Mouse (Mus musculus): ENCODE data around the gene Myo1d.

The Myo1d gene

GRCm38 (mm10) chr11:80723406-80724047 is 56.3 kb downstream of the Myo1d start:
- no peak for DNase-seq (ENCODE audit: low read depth, low spot score)

GRCm38 (mm10) chr11:80719014-80719413 is 60.8 kb downstream of the Myo1d start:
- no peak for DNase-seq (ENCODE audit: low read depth, low spot score)

GRCm38 (mm10) chr11:80718036-80718435 is 61.8 kb downstream of the Myo1d start:
- no peak for DNase-seq (ENCODE audit: low read depth, low spot score)

- DNase-seq (ENCODE audit: low read depth, low spot score): no peak
Measured at GRCm38 (mm10) chr11:80715115-80715514, 64.7 kb downstream of the Myo1d start.

GRCm38 (mm10) chr11:80713705-80714104 is 66.1 kb downstream of the Myo1d start:
- DNase-seq (ENCODE audit: low read depth, low spot score): no peak

- DNase-seq (ENCODE audit: low read depth, low spot score): no peak
Measured at GRCm38 (mm10) chr11:80712201-80712600, 67.6 kb downstream of the Myo1d start.

- no peak for DNase-seq (ENCODE audit: low read depth, low spot score)
Measured at GRCm38 (mm10) chr11:80711336-80711735, 68.5 kb downstream of the Myo1d start.

- no peak for DNase-seq (ENCODE audit: low read depth, low spot score)
Measured at GRCm38 (mm10) chr11:80700611-80701010, 79.2 kb downstream of the Myo1d start.

GRCm38 (mm10) chr11:80698721-80699120 is 81.1 kb downstream of the Myo1d start:
- DNase-seq (ENCODE audit: low read depth, low spot score): no peak

- DNase-seq (ENCODE audit: low read depth, low spot score): peak; percentile 25
Measured at GRCm38 (mm10) chr11:80696350-80696749, 83.5 kb downstream of the Myo1d start.

- DNase-seq (ENCODE audit: low read depth, low spot score): no peak
Measured at GRCm38 (mm10) chr11:80684603-80685002, 95.2 kb downstream of the Myo1d start.

- DNase-seq (ENCODE audit: low read depth, low spot score): no peak
Measured at GRCm38 (mm10) chr11:80682745-80683144, 97.1 kb downstream of the Myo1d start.

- DNase-seq (ENCODE audit: low read depth, low spot score): no peak
Measured at GRCm38 (mm10) chr11:80673013-80673412, 106.8 kb downstream of the Myo1d start.

GRCm38 (mm10) chr11:80670391-80670790 is 109.4 kb downstream of the Myo1d start:
- peak; percentile 48 for DNase-seq (ENCODE audit: low read depth, low spot score)

GRCm38 (mm10) chr11:80669934-80670333 is 109.9 kb downstream of the Myo1d start:
- no peak for DNase-seq (ENCODE audit: low read depth, low spot score)

- no peak for DNase-seq (ENCODE audit: low read depth, low spot score)
Measured at GRCm38 (mm10) chr11:80666211-80666610, 113.6 kb downstream of the Myo1d start.

GRCm38 (mm10) chr11:80664261-80664660 is 115.6 kb downstream of the Myo1d start:
- no peak for DNase-seq (ENCODE audit: low read depth, low spot score)

- DNase-seq (ENCODE audit: low read depth, low spot score): no peak
Measured at GRCm38 (mm10) chr11:80645111-80645510, 134.7 kb downstream of the Myo1d start.

- no peak for DNase-seq (ENCODE audit: low read depth, low spot score)
Measured at GRCm38 (mm10) chr11:80628992-80629865, 150.6 kb downstream of the Myo1d start.

- DNase-seq (ENCODE audit: low read depth, low spot score): no peak
Measured at GRCm38 (mm10) chr11:80628581-80628980, 151.2 kb downstream of the Myo1d start.

GRCm38 (mm10) chr11:80623038-80623380 is 156.8 kb downstream of the Myo1d start:
- DNase-seq (ENCODE audit: low read depth, low spot score): no peak

- DNase-seq (ENCODE audit: low read depth, low spot score): no peak
Measured at GRCm38 (mm10) chr11:80622233-80623037, 157.4 kb downstream of the Myo1d start.

All from retina, adult 2 months (tissue).